Mouse (Mus musculus): ENCODE results near the gene Rhbg. TPM values are rescaled to one million over a fixed set of nuclear protein-coding genes. Genes with fewer than 3 reads are reported as not detected.
"Not testable (repeated sequence)": the region's sequence is repeated elsewhere in the genome, so short reads cannot be mapped to it uniquely, and the experiment has no call there.

Rhbg gene
- polyA plus RNA-seq, 1 experiment: 0.29 TPM

- TF ChIP-seq POLR2A (IDR thresholded peaks at IDR 0.05; ENCODE audit: low read depth, low read length) (no peak), CTCF (IDR thresholded peaks at IDR 0.05; ENCODE audit: extremely low read depth, insufficient read depth, insufficient read length, insufficient replicate concordance) (no peak)
- H3K27ac ChIP-seq (ENCODE audit: insufficient read depth, low read length): no peak overlapping the region
- H3K36me3 ChIP-seq (ENCODE audit: control insufficient read depth, insufficient read depth, low read length): no peaks in the 10 kb centered on the region
- H3K4me1 ChIP-seq (ENCODE audit: control insufficient read depth, insufficient read depth, insufficient read length): no peaks in the 10 kb centered on the region
- no peaks in the 10 kb centered on the region for H3K27me3 ChIP-seq (ENCODE audit: control insufficient read depth, insufficient read depth, low read length)
- no peak for DNase-seq (ENCODE audit: low read depth in 1 of 2, low spot score in 2 of 2)
- H3K4me3 ChIP-seq (ENCODE audit: extremely low read depth, insufficient read depth, insufficient read length): no peak overlapping the region
- WGBS: 64% methylated on average over 7 of the region's 7 CpGs
Measured at GRCm38 (mm10) chr3:88276529-88277143, 22.1 kb upstream of the Rhbg start.

GRCm38 (mm10) chr3:88276121-88276520 lies 21.6 kb upstream of the Rhbg start:
- no peak for DNase-seq (ENCODE audit: low read depth in 1 of 2, low spot score in 2 of 2)
- WGBS: 85% methylated on average over 2 of the region's 2 CpGs
- H3K4me3 ChIP-seq (ENCODE audit: extremely low read depth, insufficient read depth, insufficient read length): no peak overlapping the region

GRCm38 (mm10) chr3:88274002-88274401 lies 19.5 kb upstream of the Rhbg start:
- H3K36me3 ChIP-seq (ENCODE audit: control insufficient read depth, insufficient read depth, low read length): no peaks in the 10 kb centered on the region
- no peak for DNase-seq (ENCODE audit: low read depth in 1 of 2, low spot score in 2 of 2)
- no peak overlapping the region for H3K27ac ChIP-seq (ENCODE audit: insufficient read depth, low read length)
- WGBS: 94% methylated on average over 4 of the region's 4 CpGs
- no peaks in the 10 kb centered on the region for H3K27me3 ChIP-seq (ENCODE audit: control insufficient read depth, insufficient read depth, low read length)
- no peak overlapping the region for H3K4me3 ChIP-seq (ENCODE audit: extremely low read depth, insufficient read depth, insufficient read length)
- no peaks in the 10 kb centered on the region for H3K4me1 ChIP-seq (ENCODE audit: control insufficient read depth, insufficient read depth, insufficient read length)
- TF ChIP-seq POLR2A (IDR thresholded peaks at IDR 0.05; ENCODE audit: low read depth, low read length): no peak

More at GRCm38 (mm10) chr3:88276121-88276520, 21.6 kb upstream of the Rhbg start:
- Histone ChIP-seq H3K27me3 (ENCODE audit: control insufficient read depth, insufficient read depth, low read length) (no peaks in the 10 kb centered on the region), H3K4me1 (ENCODE audit: control insufficient read depth, insufficient read depth, insufficient read length) (no peaks in the 10 kb centered on the region), H3K27ac (ENCODE audit: insufficient read depth, low read length) (no peak overlapping the region), H3K36me3 (ENCODE audit: control insufficient read depth, insufficient read depth, low read length) (no peaks in the 10 kb centered on the region)
- TF ChIP-seq CTCF (IDR thresholded peaks at IDR 0.05; ENCODE audit: extremely low read depth, insufficient read depth, insufficient read length, insufficient replicate concordance): no peak
- TF ChIP-seq POLR2A (IDR thresholded peaks at IDR 0.05; ENCODE audit: low read depth, low read length): no peak

GRCm38 (mm10) chr3:88271859-88272258 lies 17.4 kb upstream of the Rhbg start:
- no peak for DNase-seq (ENCODE audit: low read depth in 1 of 2, low spot score in 2 of 2)
- WGBS: 93% methylated on average over 3 of the region's 3 CpGs
- H3K27ac ChIP-seq (ENCODE audit: insufficient read depth, low read length): no peak overlapping the region
- H3K27me3 ChIP-seq (ENCODE audit: control insufficient read depth, insufficient read depth, low read length): no peaks in the 10 kb centered on the region
- H3K36me3 ChIP-seq (ENCODE audit: control insufficient read depth, insufficient read depth, low read length): no peaks in the 10 kb centered on the region
- TF ChIP-seq POLR2A (IDR thresholded peaks at IDR 0.05; ENCODE audit: low read depth, low read length): no peak
- no peak for TF ChIP-seq CTCF (IDR thresholded peaks at IDR 0.05; ENCODE audit: extremely low read depth, insufficient read depth, insufficient read length, insufficient replicate concordance)
- no peak overlapping the region for H3K4me3 ChIP-seq (ENCODE audit: extremely low read depth, insufficient read depth, insufficient read length)
- H3K4me1 ChIP-seq (ENCODE audit: control insufficient read depth, insufficient read depth, insufficient read length): no peaks in the 10 kb centered on the region

GRCm38 (mm10) chr3:88271298-88271697 lies 16.8 kb upstream of the Rhbg start:
- not testable (repeated sequence) for H3K4me1 ChIP-seq (ENCODE audit: control insufficient read depth, insufficient read depth, insufficient read length); H3K27me3 ChIP-seq (ENCODE audit: control insufficient read depth, insufficient read depth, low read length); H3K4me3 ChIP-seq (ENCODE audit: extremely low read depth, insufficient read depth, insufficient read length); H3K36me3 ChIP-seq (ENCODE audit: control insufficient read depth, insufficient read depth, low read length); DNase-seq (ENCODE audit: low read depth in 1 of 2, low spot score in 2 of 2); H3K27ac ChIP-seq (ENCODE audit: insufficient read depth, low read length)
- 82% methylated on average over 2 of the region's 2 CpGs for WGBS

- Histone ChIP-seq H3K36me3 (ENCODE audit: control insufficient read depth, insufficient read depth, low read length) (no peaks in the 10 kb centered on the region), H3K27me3 (ENCODE audit: control insufficient read depth, insufficient read depth, low read length) (no peaks in the 10 kb centered on the region), H3K27ac (ENCODE audit: insufficient read depth, low read length) (no peak overlapping the region), H3K4me1 (ENCODE audit: control insufficient read depth, insufficient read depth, insufficient read length) (no peaks in the 10 kb centered on the region), H3K4me3 (ENCODE audit: extremely low read depth, insufficient read depth, insufficient read length) (no peak overlapping the region)
- TF ChIP-seq CTCF (IDR thresholded peaks at IDR 0.05; ENCODE audit: extremely low read depth, insufficient read depth, insufficient read length, insufficient replicate concordance) (no peak), POLR2A (IDR thresholded peaks at IDR 0.05; ENCODE audit: low read depth, low read length) (no peak)
- DNase-seq (ENCODE audit: low read depth in 1 of 2, low spot score in 2 of 2): no peak
- WGBS: 87% methylated on average over 5 of the region's 5 CpGs
Measured at GRCm38 (mm10) chr3:88268991-88269390, 14.5 kb upstream of the Rhbg start.

- H3K4me1 ChIP-seq (ENCODE audit: control insufficient read depth, insufficient read depth, insufficient read length); H3K36me3 ChIP-seq (ENCODE audit: control insufficient read depth, insufficient read depth, low read length); H3K27ac ChIP-seq (ENCODE audit: insufficient read depth, low read length); H3K4me3 ChIP-seq (ENCODE audit: extremely low read depth, insufficient read depth, insufficient read length); H3K27me3 ChIP-seq (ENCODE audit: control insufficient read depth, insufficient read depth, low read length); DNase-seq (ENCODE audit: low read depth in 1 of 2, low spot score in 2 of 2): not testable (repeated sequence)
- 63% methylated on average over 6 of the region's 6 CpGs for WGBS
Measured at GRCm38 (mm10) chr3:88268014-88268413, 13.5 kb upstream of the Rhbg start.

All from spleen, adult 2 months (tissue).